Mouse (Mus musculus) intestine, postnatal 0 days (tissue): ENCODE results near the gene Guca2a. TPM values are rescaled to one million over a fixed set of nuclear protein-coding genes. Genes with fewer than 3 reads are reported as not detected.
A peak's percentile ranks its signal among the peaks of the same experiment; 100 is the strongest.
"Not testable (repeated sequence)": the region's sequence is repeated elsewhere in the genome, so short reads cannot be mapped to it uniquely, and the experiment has no call there.

Source experiments
- ATAC-seq: fragments of 200-750 bp; cut with Nextera tagmentation; 2 replicates; pipeline ENCODE4 v1.8.0; 2017; ENCODE audit warnings: mild to moderate bottlenecking, moderate TSS enrichment, moderate library complexity
- H3K27ac ChIP-seq: fragments of 300-500 bp; sonication (generic); 2 replicates; pipeline ENCODE4 v1.5.1; 2014; ENCODE audit warnings: mild to moderate bottlenecking, low read depth, low read length, moderate library complexity
- H3K27me3 ChIP-seq: fragments of 300-500 bp; sonication (generic); replicated peaks from 2 replicates; pipeline ENCODE4 v1.6.1; 2014; ENCODE audit warnings: low read length, mixed read lengths; ENCODE audit not compliant: control insufficient read depth, insufficient read depth
- H3K36me3 ChIP-seq: fragments of 300-500 bp; sonication (generic); 2 replicates; pipeline ENCODE4 v1.6.1; 2014; ENCODE audit warnings: mild to moderate bottlenecking, moderate library complexity; ENCODE audit not compliant: control insufficient read depth, insufficient read depth
- H3K4me1 ChIP-seq: fragments of 300-500 bp; sonication (generic); replicated peaks from 2 replicates; pipeline ENCODE4 v1.6.1; 2014; ENCODE audit warnings: antibody characterized with exemption, low read length, mixed read lengths; ENCODE audit not compliant: control insufficient read depth, insufficient read depth
- H3K4me2 ChIP-seq: fragments of 300-500 bp; sonication (generic); replicated peaks from 2 replicates; pipeline ENCODE4 v1.6.1; 2014; ENCODE audit warnings: low read depth, mild to moderate bottlenecking, moderate library complexity
- H3K4me3 ChIP-seq: fragments of 300-500 bp; sonication (generic); 2 replicates; pipeline ENCODE4 v1.5.1; 2014; ENCODE audit warnings: low read depth, low read length
- H3K9ac ChIP-seq: fragments of 300-500 bp; sonication (generic); 2 replicates; pipeline ENCODE4 v1.6.1; 2014; ENCODE audit warnings: mild to moderate bottlenecking, low read depth, low read length
- H3K9me3 ChIP-seq: fragments of 300-500 bp; sonication (generic); 2 replicates; pipeline ENCODE4 v1.6.1; 2016; ENCODE audit warnings: mixed run types; ENCODE audit not compliant: control insufficient read depth
- CTCF ChIP-seq: sonication (generic); IDR thresholded peaks from 2 replicates; pipeline ENCODE4 v1.5.1; 2016; ENCODE audit warnings: low read depth, mild to moderate bottlenecking, control low read depth, antibody characterized with exemption, moderate library complexity
- WGBS: fragments of 180-500 bp; shearing (Covaris S2); extraction: QIAGEN DNeasy Blood & Tissue Kit; methylation state at CpG from one replicate; pipeline ENCODE4 v1.1.7; 2014; 5-methylcytosine and 5-hydroxymethylcytosine counted together
- polyA plus RNA-seq: library from polyadenylated mRNA; unstranded; fragments of >200 nt; fragmentation: Nextera tagmentation; extraction: Ambion mirVana; gene quantifications from 2 replicates; pipeline ENCODE4 v1.2.1, GENCODE M21; 2015

Guca2a gene
- polyA plus RNA-seq, 1 experiment from 2014 or later, result 1,981 TPM

DNA sequence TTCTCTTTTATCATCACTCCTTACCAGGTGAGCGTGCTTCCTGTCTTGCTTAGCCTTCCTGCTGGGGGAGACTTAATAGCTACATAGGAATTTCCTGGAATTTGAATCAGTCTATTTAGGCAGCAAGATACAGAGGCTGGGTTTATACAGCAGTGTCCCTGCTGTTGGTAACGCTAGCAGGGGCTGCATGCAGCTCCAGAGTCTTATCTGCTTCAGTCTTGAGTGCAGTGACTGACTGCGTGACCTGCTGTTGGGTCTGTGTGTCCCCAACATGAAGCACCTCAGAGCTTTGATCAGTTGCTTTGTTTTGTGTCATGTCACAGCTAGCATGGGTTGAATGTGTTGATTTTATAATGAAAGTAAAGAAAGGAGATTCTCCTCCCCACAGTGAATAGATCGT, 10.2 kb upstream of the Guca2a start:
- Histone ChIP-seq H3K27ac (no peak overlapping the region), H3K27me3 (no peaks in the 10 kb centered on the region), H3K36me3 (peaks cover 20% of the 10 kb centered on the region), H3K4me1 (no peaks in the 10 kb centered on the region), H3K9ac (no peak overlapping the region), H3K4me2 (no peak overlapping the region), H3K4me3 (no peak overlapping the region), H3K9me3 (no peaks in the 10 kb centered on the region)
- 78% methylated on average over 4 of the region's 4 CpGs for WGBS
- no peak for TF ChIP-seq CTCF
- no peak for ATAC-seq

DNA sequence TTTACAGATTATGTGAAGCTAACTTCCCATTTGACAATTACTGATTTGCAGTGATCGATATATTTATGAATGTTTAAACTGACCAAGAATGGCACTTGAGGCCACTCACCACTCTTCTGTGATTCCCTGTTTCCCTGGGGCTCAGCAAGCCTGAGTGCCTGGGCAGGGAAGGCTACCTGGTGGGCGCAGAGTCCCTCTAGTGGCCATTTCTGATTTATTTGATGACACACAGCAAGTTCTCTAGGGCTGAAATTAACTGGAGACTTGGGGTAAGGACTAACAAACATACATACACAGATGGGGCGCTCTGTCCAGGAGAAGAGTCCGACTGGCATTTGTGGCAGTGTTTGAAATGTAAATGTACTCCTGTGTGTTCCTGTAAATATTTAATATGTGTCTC, 9.1 kb upstream of the Guca2a start:
- H3K4me1 ChIP-seq, H3K4me2 ChIP-seq, ATAC-seq, H3K27me3 ChIP-seq, H3K27ac ChIP-seq, H3K4me3 ChIP-seq, H3K9me3 ChIP-seq, H3K9ac ChIP-seq: not testable (repeated sequence)
- TF ChIP-seq CTCF, result peak; percentile 49
- WGBS, result 76% methylated on average over 3 of the region's 4 CpGs
- H3K36me3 ChIP-seq, result peaks cover 19% of the 10 kb centered on the region

GRCm38 (mm10) chr4:119631115-119631919, 6.2 kb upstream of the Guca2a start:
- Histone ChIP-seq H3K9me3 (no peaks in the 10 kb centered on the region), H3K4me3 (no peak overlapping the region), H3K4me1 (no peaks in the 10 kb centered on the region), H3K4me2 (peak overlapping the region; percentile 25), H3K27me3 (no peaks in the 10 kb centered on the region), H3K9ac (no peak overlapping the region), H3K27ac (peak overlapping the region; percentile 89), H3K36me3 (peaks cover 11% of the 10 kb centered on the region)
- ATAC-seq, result peak; percentile 90
- TF ChIP-seq CTCF, result peak; percentile 94
- WGBS, result 32% methylated on average over 11 of the region's 11 CpGs

DNA sequence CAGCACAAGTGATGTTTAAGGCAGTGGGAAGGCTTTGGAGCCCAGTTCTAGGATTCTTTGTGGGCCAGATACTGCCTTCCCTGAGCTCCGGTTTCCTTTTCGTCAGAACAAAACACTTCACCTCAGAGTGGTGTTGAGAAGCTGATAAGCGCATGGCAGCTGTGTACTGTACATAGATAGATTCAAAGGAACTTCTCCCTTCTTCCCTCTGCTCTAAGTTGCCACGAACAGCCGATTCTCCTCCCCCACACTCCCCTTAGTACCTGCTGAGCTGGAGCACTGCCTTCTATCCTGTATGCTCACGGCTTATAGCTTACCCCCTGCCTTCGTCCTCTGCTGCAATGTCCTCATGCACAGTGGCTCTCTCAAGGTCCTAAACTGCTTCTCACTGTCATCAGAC, 4.8 kb upstream of the Guca2a start:
- Histone ChIP-seq H3K27ac (peak overlapping the region; percentile 89), H3K4me3 (no peak overlapping the region), H3K36me3 (peaks cover 7% of the 10 kb centered on the region), H3K9ac (no peak overlapping the region), H3K4me2 (no peak overlapping the region), H3K9me3 (no peaks in the 10 kb centered on the region), H3K4me1 (no peaks in the 10 kb centered on the region; the same call in 1 of the 2 replicates), H3K27me3 (no peaks in the 10 kb centered on the region)
- no peak for ATAC-seq
- TF ChIP-seq CTCF, result no peak
- 70% methylated on average over 7 of the region's 7 CpGs for WGBS

DNA sequence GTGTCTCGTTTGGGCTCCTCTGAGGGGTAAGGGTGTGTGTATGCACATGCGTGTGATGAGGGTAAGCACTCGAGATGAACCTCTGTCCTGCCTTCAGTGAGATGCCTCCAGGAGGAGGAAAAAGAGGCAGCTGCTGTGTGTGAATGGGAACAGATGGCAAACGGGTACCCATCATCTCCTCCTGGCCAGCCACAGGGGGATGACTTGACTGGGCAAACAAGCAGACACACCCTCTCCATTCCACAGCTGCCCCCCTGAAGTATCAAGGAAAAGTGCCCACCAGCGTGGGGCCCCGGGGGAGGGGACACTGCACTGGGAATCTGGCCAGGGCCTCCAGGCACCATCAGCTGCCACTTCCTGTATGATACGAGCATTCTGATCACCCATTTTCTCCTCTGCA, 4.2 kb upstream of the Guca2a start:
- no peak overlapping the region for H3K4me2 ChIP-seq
- no peak for ATAC-seq
- 60% methylated on average over 7 of the region's 7 CpGs for WGBS

GRCm38 (mm10) chr4:119633948-119634347, 3.6 kb upstream of the Guca2a start:
- Histone ChIP-seq H3K9me3 (no peaks in the 10 kb centered on the region), H3K4me1 (peaks cover 5% of the 10 kb centered on the region; the same call in 1 of the 2 replicates), H3K4me2 (no peak overlapping the region), H3K27me3 (no peaks in the 10 kb centered on the region), H3K9ac (no peak overlapping the region), H3K4me3 (no peak overlapping the region), H3K36me3 (peaks cover 7% of the 10 kb centered on the region), H3K27ac (no peak overlapping the region; the same call in 1 of the 2 replicates)
- WGBS, result 60% methylated on average over 3 of the region's 3 CpGs
- no peak for ATAC-seq
- TF ChIP-seq CTCF, result no peak

More for the DNA sequence above, 4.2 kb upstream of the Guca2a start:
- H3K27me3 ChIP-seq, result no peaks in the 10 kb centered on the region
- no peak overlapping the region; the same call in 1 of the 2 replicates for H3K27ac ChIP-seq
- no peak overlapping the region for H3K9ac ChIP-seq
- no peaks in the 10 kb centered on the region; the same call in 1 of the 2 replicates for H3K4me1 ChIP-seq
- peaks cover 7% of the 10 kb centered on the region for H3K36me3 ChIP-seq
- no peak for TF ChIP-seq CTCF
- no peak overlapping the region for H3K4me3 ChIP-seq
- no peaks in the 10 kb centered on the region for H3K9me3 ChIP-seq
